Mouse (Mus musculus) limb, embryonic 12.5 days (tissue): ENCODE results near the gene Snapc1. TPM values are rescaled to one million over a fixed set of nuclear protein-coding genes. Genes with fewer than 3 reads are reported as not detected.

ENCODE experiments used
- polyA plus RNA-seq: library from polyadenylated mRNA; unstranded; fragments of >200 nt; fragmentation: Nextera tagmentation; extraction: Ambion mirVana; gene quantifications from 2 replicates; pipeline ENCODE4 v1.2.1, GENCODE M21; 2016

The Snapc1 gene
- polyA plus RNA-seq, 1 experiment from 2014 or later = 23.0 TPM

Other genes with a start within 250 kb of the Snapc1 start
- gene Hif1a, start 63.1 kb upstream of the Snapc1 start, polyA plus RNA-seq = 116 and 117 TPM in 2 replicates
- 13.7 and 15.3 TPM in 2 replicates for gene Gm49321, start 26.8 kb upstream of the Snapc1 start, polyA plus RNA-seq
- 5.0 and 5.7 TPM in 2 replicates for gene Syt16, start 33.2 kb downstream of the Snapc1 start, polyA plus RNA-seq